Mouse (Mus musculus) layer of hippocampus, postnatal 14 days (tissue): ENCODE measurements at regions not wholly inside any gene's neighbourhood (a gene's known extent, or its start where the extent isn't known, plus 50 kb on each side); places are given as distances from the start of the nearest gene placed in this dataset.
A peak's percentile ranks its signal among the peaks of the same experiment; 100 is the strongest.

ENCODE experiments used
- DNase-seq, 2 experiments: peaks; one replicate each; pipeline ENCODE4 v3.0.0; 2021 to 2022; ENCODE audit warnings: low spot score in 2 of 2, mixed read lengths in 1 of 2

GRCm38 (mm10) chr3:38131887-38132220, 352.8 kb downstream of the Ankrd50 start:
- DNase-seq = no peak

GRCm38 (mm10) chr3:38131176-38131886, 353.3 kb downstream of the Ankrd50 start:
- no peak for DNase-seq

GRCm38 (mm10) chr3:38130088-38130487, 354.6 kb downstream of the Ankrd50 start:
- DNase-seq = no peak

- no peak for DNase-seq
Measured at GRCm38 (mm10) chr3:38129167-38129500, 355.5 kb downstream of the Ankrd50 start.

- DNase-seq = no peak
Measured at GRCm38 (mm10) chr3:38128486-38129166, 356.0 kb downstream of the Ankrd50 start.

- no peak for DNase-seq
Measured at GRCm38 (mm10) chr3:38116071-38116787, 368.4 kb downstream of the Ankrd50 start.

DNA sequence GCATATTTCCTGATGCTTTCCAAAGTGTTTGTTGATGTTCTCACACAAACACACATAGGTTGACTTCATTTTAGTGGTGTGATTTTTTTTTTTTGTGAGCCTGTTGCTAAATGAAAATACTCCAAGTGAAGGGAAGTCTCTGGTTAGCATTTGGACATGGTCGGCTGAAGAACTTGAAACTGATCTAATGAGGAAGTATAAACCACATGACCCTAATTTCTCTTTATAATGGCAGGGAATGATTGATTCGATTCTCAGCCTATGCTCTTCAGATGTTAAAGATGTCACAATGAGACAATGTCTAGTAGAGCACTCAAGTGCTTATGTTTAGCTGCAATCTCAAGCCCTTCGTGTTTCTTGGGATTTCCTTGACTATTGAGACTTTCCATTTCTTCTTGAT, 372.1 kb downstream of the Ankrd50 start:
- DNase-seq = no peak

- DNase-seq = no peak
Measured at GRCm38 (mm10) chr3:38105022-38105857, 379.4 kb downstream of the Ankrd50 start.

DNA sequence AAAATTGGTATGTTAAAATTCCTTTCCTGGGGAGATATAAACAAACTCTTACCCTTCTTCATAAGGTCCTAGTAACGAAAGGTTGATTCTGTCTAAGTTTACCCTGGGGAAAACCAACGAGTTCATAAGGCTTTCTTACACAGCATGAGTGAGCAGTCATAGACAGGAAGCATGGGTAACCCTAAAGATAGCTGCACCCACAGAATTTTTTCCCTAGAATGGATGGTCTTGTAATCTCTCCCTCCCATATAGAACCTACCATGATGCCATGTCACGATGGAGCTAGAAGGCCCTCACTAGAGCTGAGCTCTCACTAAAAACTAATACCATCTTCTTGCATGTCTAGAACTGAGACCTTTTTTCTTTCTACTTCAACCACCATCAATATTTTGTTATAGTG, 380.1 kb upstream of the Gm5148 start:
- DNase-seq = no peak

DNA sequence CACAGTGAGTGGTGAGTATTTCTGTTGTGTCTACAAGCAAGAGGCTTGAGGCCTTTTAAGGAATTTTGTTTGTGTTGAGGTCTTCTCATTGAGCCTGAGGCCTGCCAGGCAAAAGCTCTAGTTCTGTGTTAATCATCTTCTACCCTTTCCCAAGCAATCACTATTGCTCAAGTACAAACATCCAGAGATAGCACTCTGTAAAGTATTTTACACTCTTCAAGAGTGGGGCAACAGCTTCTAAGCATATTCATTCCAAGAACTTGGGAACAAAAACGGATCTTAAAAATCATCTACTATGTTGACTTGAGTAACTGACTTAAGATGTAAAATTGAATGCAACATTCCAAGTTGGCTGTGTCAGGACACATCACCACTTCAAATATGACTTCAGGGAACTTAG, 378.7 kb upstream of the Gm5148 start:
- no peak for DNase-seq

DNA sequence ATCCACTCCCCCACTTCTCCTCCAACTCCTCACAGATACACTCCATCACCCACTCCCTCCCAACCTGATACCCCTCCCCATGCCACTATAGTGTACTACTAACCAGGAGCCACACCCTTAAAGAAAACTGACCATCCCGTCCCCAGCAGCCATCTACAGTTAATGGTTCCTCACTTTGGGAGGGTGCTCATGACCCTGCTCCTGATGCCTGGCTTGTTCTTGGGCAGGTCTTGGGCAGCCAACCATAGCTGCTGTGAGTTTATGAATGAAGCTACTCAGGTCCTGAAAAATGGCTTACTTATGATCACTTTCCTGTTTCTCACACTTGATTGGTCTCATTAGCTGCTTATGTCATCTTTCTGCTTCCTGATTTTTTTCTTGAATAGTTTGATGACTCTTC, 377.9 kb upstream of the Gm5148 start:
- no peak for DNase-seq

DNA sequence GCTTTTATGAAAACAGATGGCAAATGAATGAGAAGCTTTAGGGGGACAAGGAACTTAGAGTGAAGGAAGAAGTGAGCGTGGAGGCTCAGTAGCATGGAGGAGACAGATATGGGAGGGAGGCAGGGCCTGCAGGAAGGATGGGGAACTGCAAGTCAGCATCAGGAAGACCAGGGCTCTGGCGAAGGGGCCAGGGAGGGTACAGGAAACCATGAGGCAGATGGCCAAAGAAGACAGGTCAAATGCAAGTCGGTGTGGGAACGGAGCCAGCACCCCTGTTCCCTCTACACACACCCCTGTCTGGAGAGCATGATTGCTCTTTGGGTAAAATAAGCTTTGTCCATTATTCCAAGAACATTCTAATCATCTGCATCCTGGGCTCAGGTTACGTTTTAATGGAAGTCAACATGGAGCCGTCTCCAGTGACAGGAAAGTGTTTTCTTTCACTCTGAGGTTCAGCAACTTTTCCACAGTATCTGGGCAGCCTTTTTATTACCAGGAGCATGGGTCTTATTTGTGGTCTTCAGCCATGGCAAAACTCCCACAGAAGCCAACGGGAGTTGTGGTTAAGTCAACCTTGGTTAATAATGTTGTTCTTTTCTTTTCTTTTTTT, 370.2 kb upstream of the Gm5148 start:
- peak in 1 of 2 experiments; percentile 26 for DNase-seq

GRCm38 (mm10) chr3:38084548-38084947, 360.3 kb upstream of the Gm5148 start:
- DNase-seq = no peak

GRCm38 (mm10) chr3:38082386-38082785, 358.1 kb upstream of the Gm5148 start:
- no peak for DNase-seq

GRCm38 (mm10) chr3:38076835-38077234, 352.5 kb upstream of the Gm5148 start:
- DNase-seq = no peak

- DNase-seq = no peak
Measured at GRCm38 (mm10) chr3:38073946-38074345, 349.7 kb upstream of the Gm5148 start.

GRCm38 (mm10) chr3:38055627-38056026, 331.3 kb upstream of the Gm5148 start:
- no peak for DNase-seq

- DNase-seq = no peak
Measured at GRCm38 (mm10) chr3:38052941-38053340, 328.7 kb upstream of the Gm5148 start.

- DNase-seq = no peak
Measured at GRCm38 (mm10) chr3:38051748-38052147, 327.5 kb upstream of the Gm5148 start.

GRCm38 (mm10) chr3:38050856-38051255, 326.6 kb upstream of the Gm5148 start:
- no peak for DNase-seq

DNA sequence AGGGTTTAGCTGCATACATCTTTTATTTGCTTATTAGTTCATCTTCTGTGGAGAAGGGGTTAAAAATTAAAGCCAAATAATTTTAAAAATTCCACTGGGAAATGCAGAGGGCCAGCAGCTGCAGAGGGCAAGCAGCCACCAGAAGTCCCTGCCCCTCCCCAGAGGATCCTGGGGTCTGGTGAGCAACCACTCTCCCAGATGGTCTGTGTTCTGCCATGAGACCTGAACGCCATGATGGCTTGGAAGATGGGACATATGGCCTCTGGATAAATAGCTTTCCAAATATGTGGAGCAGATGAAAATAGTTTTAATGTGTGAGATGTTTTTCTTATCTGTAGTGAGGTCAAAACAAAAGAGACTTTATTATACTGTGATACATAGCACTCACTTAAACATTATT, 326.1 kb upstream of the Gm5148 start:
- no peak for DNase-seq
